Mouse (Mus musculus) cerebellum, adult 11-12 months (tissue): ENCODE data around the gene Gm3095.
"Not testable (repeated sequence)": the region's sequence is repeated elsewhere in the genome, so short reads cannot be mapped to it uniquely, and the experiment has no call there.

ENCODE experiments used
- DNase-seq: peaks from one replicate; pipeline ENCODE4 v3.0.0; 2022

Gene Gm3095

DNA sequence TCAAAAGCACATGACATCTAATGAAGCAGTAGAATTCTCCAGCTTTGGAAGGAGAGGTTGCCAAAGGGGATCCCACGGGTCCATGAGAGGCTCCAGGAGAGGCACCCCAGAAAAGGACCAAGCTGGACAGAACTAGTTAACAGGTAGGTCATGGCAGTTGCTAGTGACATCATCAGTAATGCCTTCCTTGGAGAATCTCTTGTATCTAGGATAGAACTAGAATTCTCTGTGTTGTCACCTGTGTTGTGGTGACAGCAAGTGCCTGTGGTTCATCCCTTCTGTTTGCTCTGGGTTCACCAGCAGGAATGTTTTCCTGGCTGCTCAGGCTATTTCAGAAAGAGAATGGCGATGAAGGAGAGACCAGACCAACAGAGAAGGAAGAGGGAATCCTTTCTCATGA lies at the start of gene Gm3095:
Gene Gm3095, plus strand, starts transcription at position 301 of the 400 bp plus-strand sequence.
- not testable (repeated sequence) for DNase-seq

- not testable (repeated sequence) for DNase-seq
These were observed 31.9 kb upstream of the Gm3095 start, which contains the start of gene Gm3029 for GRCm38 (mm10) chr14:3931456-3931855. Gene Gm3029 (plus strand): TSS chr14:3931756.

DNA sequence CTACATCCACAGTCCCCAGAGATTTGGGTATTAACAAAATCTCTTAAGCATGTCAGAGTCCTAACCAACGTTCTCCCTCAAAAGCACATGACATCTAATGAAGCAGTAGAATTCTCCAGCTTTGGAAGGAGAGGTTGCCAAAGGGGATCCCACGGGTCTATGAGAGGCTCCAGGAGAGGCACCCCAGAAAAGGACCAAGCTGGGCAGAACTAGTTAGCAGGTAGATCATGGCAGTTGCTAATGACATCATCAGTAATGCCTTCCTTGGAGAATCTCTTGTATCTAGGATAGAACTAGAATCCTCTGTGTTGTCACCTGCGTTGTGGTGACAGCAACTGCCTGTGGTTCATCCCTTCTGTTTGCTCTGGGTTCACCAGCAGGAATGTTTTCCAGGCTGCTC lies 34.7 kb downstream of the Gm3095 start, which contains the start of gene Gm3099:
Gene Gm3099, plus strand, starts transcription at position 301 of the 400 bp plus-strand sequence.
- DNase-seq = not testable (repeated sequence)
